Mouse (Mus musculus) intestine, embryonic 14.5 days (tissue): ENCODE results near the gene Lmbrd2. TPM values are rescaled to one million over a fixed set of nuclear protein-coding genes. Genes with fewer than 3 reads are reported as not detected.
"Not testable (repeated sequence)": the region's sequence is repeated elsewhere in the genome, so short reads cannot be mapped to it uniquely, and the experiment has no call there.

Experiments used
- ATAC-seq: fragments of 200-750 bp; cut with Nextera tagmentation; replicated peaks from 2 replicates; pipeline ENCODE4 v1.8.0; 2017; ENCODE audit warnings: low read depth, moderate number of reproducible peaks, moderate TSS enrichment, moderate library complexity; ENCODE audit not compliant: low FRiP score, low TSS enrichment
- DNase-seq: peaks from one replicate; pipeline ENCODE4 v3.0.0-alpha.2; 2018; ENCODE audit warnings: low spot score
- H3K27ac ChIP-seq: fragments of 300-500 bp; sonication (generic); 2 replicates; pipeline ENCODE4 v1.5.1; 2014; ENCODE audit warnings: low read depth, mild to moderate bottlenecking, control low read depth
- H3K27me3 ChIP-seq: fragments of 300-500 bp; sonication (generic); replicated peaks from 2 replicates; pipeline ENCODE4 v1.6.1; 2014; ENCODE audit warnings: low read length, control low read depth; ENCODE audit not compliant: control insufficient read depth, insufficient read depth
- H3K36me3 ChIP-seq: fragments of 300-500 bp; sonication (generic); 2 replicates; pipeline ENCODE4 v1.6.1; 2014; ENCODE audit warnings: low read length, control low read depth; ENCODE audit not compliant: control insufficient read depth, insufficient read depth
- H3K4me1 ChIP-seq: fragments of 300-500 bp; sonication (generic); replicated peaks from 2 replicates; pipeline ENCODE4 v1.6.1; 2014; ENCODE audit warnings: low read length, control low read depth, mixed read lengths; ENCODE audit not compliant: control insufficient read depth, insufficient read depth
- H3K4me2 ChIP-seq: fragments of 300-500 bp; sonication (generic); 2 replicates; pipeline ENCODE4 v1.6.1; 2014; ENCODE audit warnings: low read length
- H3K4me3 ChIP-seq: fragments of 300-500 bp; sonication (generic); 2 replicates; pipeline ENCODE4 v1.5.1; 2014; ENCODE audit warnings: low read depth, low read length, control low read depth, mixed read lengths
- H3K9ac ChIP-seq: fragments of 300-500 bp; sonication (generic); 2 replicates; pipeline ENCODE4 v1.6.1; 2014; ENCODE audit warnings: mild to moderate bottlenecking, low read length
- H3K9me3 ChIP-seq: fragments of 300-500 bp; sonication (generic); 2 replicates; pipeline ENCODE4 v1.6.1; 2016; ENCODE audit warnings: low read length, control low read depth; ENCODE audit not compliant: control insufficient read depth
- WGBS: fragments of 180-500 bp; shearing (Covaris S2); extraction: QIAGEN DNeasy Blood & Tissue Kit; methylation state at CpG from one replicate; pipeline ENCODE4 v1.1.7; 2014; 5-methylcytosine and 5-hydroxymethylcytosine counted together
- polyA plus RNA-seq: library from polyadenylated mRNA; unstranded; fragments of >200 nt; fragmentation: Nextera tagmentation; extraction: Ambion mirVana; gene quantifications from 2 replicates; pipeline ENCODE4 v1.2.1, GENCODE M21; 2014

Lmbrd2 gene
- polyA plus RNA-seq, 1 experiment from 2014 or later, result 4.6 TPM

DNA sequence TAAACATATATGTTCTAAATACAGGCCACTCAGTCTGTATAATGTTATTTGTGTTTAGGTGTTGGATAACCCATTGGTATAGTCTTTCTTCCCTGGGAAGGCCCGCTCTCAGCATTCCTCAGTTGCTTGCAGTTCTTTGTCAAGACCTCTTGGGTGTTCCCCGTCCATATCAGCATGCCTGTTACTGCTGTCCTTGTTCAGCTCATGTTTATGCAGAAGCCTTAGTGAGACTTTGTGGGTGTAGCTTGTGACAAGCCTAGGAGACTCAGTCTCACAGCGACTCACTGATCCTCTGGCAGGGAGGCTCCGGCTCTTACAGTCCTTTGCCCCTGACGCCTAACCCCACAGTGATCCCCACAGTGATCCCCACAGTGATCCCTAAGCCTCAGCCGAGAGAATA is 23.8 kb downstream of the Lmbrd2 start:
- Histone ChIP-seq H3K4me3 (no peak overlapping the region), H3K27me3 (no peaks in the 10 kb centered on the region), H3K9ac (no peak overlapping the region), H3K27ac (no peak overlapping the region), H3K9me3 (no peaks in the 10 kb centered on the region), H3K36me3 (peaks cover 42% of the 10 kb centered on the region), H3K4me1 (no peaks in the 10 kb centered on the region), H3K4me2 (no peak overlapping the region)
- DNase-seq (no peak), ATAC-seq (no peak)
- 65% methylated on average over 6 of the region's 6 CpGs for WGBS

DNA sequence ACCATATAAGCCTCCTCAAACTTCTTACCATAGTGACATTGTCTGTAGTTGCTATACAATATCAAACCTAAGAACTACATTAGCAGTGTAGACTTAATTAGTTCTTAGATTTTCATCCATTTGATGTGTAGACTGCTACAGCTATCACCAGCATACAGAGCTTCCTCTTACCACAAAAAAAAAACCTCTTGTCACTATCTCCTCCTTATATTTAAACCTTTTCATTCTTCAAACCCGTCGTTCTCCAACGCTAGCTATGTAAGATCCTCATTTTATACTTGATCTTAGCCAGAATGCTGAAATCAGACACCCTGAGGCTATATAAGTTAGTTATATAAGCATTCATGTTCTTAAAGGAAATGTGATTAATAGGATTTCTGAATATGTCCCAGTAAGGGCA is 36.7 kb downstream of the Lmbrd2 start:
- 89% methylated on average over 3 of the region's 3 CpGs for WGBS
- Histone ChIP-seq H3K4me1 (no peaks in the 10 kb centered on the region), H3K4me3 (no peak overlapping the region), H3K27ac (no peak overlapping the region), H3K9ac (no peak overlapping the region), H3K4me2 (no peak overlapping the region), H3K27me3 (no peaks in the 10 kb centered on the region), H3K36me3 (peaks cover 46% of the 10 kb centered on the region), H3K9me3 (no peaks in the 10 kb centered on the region)
- ATAC-seq (no peak), DNase-seq (no peak)

DNA sequence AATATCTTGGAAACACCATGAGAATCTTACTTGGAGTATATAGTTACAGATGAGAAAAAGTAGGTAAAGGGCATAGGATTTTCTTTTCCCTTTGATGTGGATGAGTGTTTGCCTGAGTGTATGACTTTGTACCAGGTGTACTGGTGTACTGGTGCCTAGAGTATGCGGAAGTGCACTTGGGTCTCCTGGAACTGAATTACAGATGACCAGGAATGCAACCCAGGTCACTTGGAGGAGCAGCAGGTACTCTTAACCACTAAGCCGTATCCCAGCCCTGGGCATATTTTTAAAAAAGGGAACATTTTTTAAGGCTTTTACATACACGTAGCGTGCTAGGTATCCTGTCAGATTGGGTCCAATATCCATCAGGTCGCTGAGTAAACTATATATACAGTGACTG is 43.6 kb downstream of the Lmbrd2 start:
- Histone ChIP-seq H3K4me3 (no peak overlapping the region), H3K4me2 (no peak overlapping the region), H3K27me3 (no peaks in the 10 kb centered on the region), H3K27ac (no peak overlapping the region), H3K36me3 (peaks cover 44% of the 10 kb centered on the region), H3K9ac (no peak overlapping the region), H3K4me1 (no peaks in the 10 kb centered on the region), H3K9me3 (no peaks in the 10 kb centered on the region)
- WGBS, result 92% methylated on average over 5 of the region's 5 CpGs
- ATAC-seq (no peak), DNase-seq (no peak)

DNA sequence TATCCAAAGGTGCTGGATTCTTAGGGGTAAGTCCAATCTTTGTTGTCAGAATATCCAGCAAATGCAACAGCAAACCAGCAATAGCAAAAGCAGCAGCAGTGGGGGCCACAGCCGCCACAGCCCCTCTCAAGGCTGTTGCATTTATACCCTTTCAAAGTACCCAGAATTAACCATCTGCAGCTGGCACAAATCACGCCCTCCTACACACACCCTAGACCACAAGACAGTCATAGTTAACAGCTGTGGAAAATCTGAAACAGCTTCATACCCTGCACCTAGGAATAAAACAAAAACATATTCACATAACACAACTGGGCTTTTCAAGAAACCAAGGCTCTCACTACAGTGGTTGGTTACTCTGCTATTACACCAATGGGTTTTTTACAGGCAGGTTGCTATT is 49.4 kb downstream of the Lmbrd2 start:
- DNase-seq, result no peak
- WGBS, result 92% methylated on average over 2 of the region's 2 CpGs
- Histone ChIP-seq H3K9ac (no peak overlapping the region), H3K4me1 (no peaks in the 10 kb centered on the region), H3K36me3 (peaks cover 54% of the 10 kb centered on the region), H3K27me3 (no peaks in the 10 kb centered on the region), H3K4me2 (no peak overlapping the region), H3K27ac (no peak overlapping the region), H3K4me3 (no peak overlapping the region), H3K9me3 (no peaks in the 10 kb centered on the region)
- no peak for ATAC-seq

DNA sequence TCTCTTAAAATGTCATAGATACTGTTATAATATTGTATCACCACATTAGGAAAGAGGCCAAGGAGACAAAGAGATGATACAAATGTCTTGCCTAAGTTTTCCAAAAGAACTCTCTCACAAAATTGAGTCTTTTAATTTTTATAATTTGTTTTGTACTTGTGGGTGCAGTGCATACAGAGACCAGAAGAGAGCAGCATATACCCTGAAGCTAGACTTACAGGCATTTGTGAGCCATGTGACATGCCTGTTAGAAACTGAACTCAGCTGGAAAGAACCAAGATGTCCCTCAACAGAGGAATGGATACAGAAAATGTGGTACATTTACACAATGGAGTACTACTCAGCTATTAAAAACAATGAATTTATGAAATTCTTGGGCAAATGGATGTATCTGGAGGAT is 52.3 kb downstream of the Lmbrd2 start:
- H3K4me2 ChIP-seq, H3K27ac ChIP-seq, H3K27me3 ChIP-seq, H3K4me3 ChIP-seq, H3K4me1 ChIP-seq, ATAC-seq, H3K9me3 ChIP-seq, H3K9ac ChIP-seq, DNase-seq: not testable (repeated sequence)
- H3K36me3 ChIP-seq, result peaks cover 47% of the 10 kb centered on the region

GRCm38 (mm10) chr15:9198421-9198820 is 58.1 kb downstream of the Lmbrd2 start:
- Histone ChIP-seq H3K27ac (no peak overlapping the region), H3K27me3 (no peaks in the 10 kb centered on the region), H3K9me3 (no peaks in the 10 kb centered on the region), H3K9ac (no peak overlapping the region), H3K4me1 (no peaks in the 10 kb centered on the region), H3K36me3 (peaks cover 17% of the 10 kb centered on the region), H3K4me2 (no peak overlapping the region), H3K4me3 (no peak overlapping the region)
- DNase-seq (no peak), ATAC-seq (no peak)
- WGBS, result 69% methylated on average over 6 of the region's 6 CpGs

- Histone ChIP-seq H3K4me3 (no peak overlapping the region), H3K36me3 (no peaks in the 10 kb centered on the region), H3K27ac (no peak overlapping the region), H3K9ac (no peak overlapping the region), H3K4me2 (no peak overlapping the region), H3K27me3 (no peaks in the 10 kb centered on the region), H3K9me3 (no peaks in the 10 kb centered on the region), H3K4me1 (no peaks in the 10 kb centered on the region)
- DNase-seq, result no peak
- no peak for ATAC-seq
Observed at GRCm38 (mm10) chr15:9211891-9212290, 71.5 kb downstream of the Lmbrd2 start.

- not testable (repeated sequence) for H3K4me1 ChIP-seq, H3K9me3 ChIP-seq, H3K9ac ChIP-seq, H3K27ac ChIP-seq, H3K36me3 ChIP-seq, H3K4me3 ChIP-seq, DNase-seq, H3K4me2 ChIP-seq, H3K27me3 ChIP-seq, ATAC-seq
- 52% methylated on average over 3 of the region's 3 CpGs for WGBS
Observed at GRCm38 (mm10) chr15:9213026-9213425, 72.7 kb downstream of the Lmbrd2 start.

- WGBS, result 90% methylated on average over 7 of the region's 7 CpGs
- not testable (repeated sequence) for H3K4me3 ChIP-seq, H3K27me3 ChIP-seq, ATAC-seq, H3K9ac ChIP-seq, H3K36me3 ChIP-seq, H3K9me3 ChIP-seq, H3K27ac ChIP-seq, H3K4me1 ChIP-seq, DNase-seq, H3K4me2 ChIP-seq
Observed at GRCm38 (mm10) chr15:9213431-9213830, 73.1 kb downstream of the Lmbrd2 start.
